Mouse (Mus musculus) heart, adult 2 months (tissue): ENCODE measurements around the gene Vps36.

Source experiments
- CTCF ChIP-seq: fragments of 200-600 bp; IDR thresholded peaks from 2 replicates; pipeline ENCODE4 v1.8.1; 2022; ENCODE audit warnings: antibody characterized with exemption, mild to moderate bottlenecking, moderate library complexity
- EP300 ChIP-seq: fragments of 200-500 bp; IDR thresholded peaks from 2 replicates; pipeline ENCODE4 v1.6.1; 2011; ENCODE audit warnings: low read depth, low read length, control low read depth; ENCODE audit not compliant: insufficient read depth
- POLR2A ChIP-seq: fragments of 200-500 bp; IDR thresholded peaks from 2 replicates; pipeline ENCODE4 v1.6.1; 2011; ENCODE audit warnings: mild to moderate bottlenecking, low read depth, low read length, control low read depth; ENCODE audit not compliant: insufficient read depth

GRCm38 (mm10) chr8:22143764-22144491 lies 48.7 kb upstream of the Vps36 start:
- TF ChIP-seq CTCF (no peak), POLR2A (no peak), EP300 (no peak)
